Mouse (Mus musculus) regulatory T cell (primary cell): ENCODE measurements around the gene Brd3.

Experiments used
- in situ Hi-C: fragments of 300-600 bp; cut with MboI, MseI; formaldehyde crosslinking; loops from one replicate; pipeline ENCODE4 v1.15.1; 2025; ENCODE audit warnings: high pct_unique_total_duplicates

Gene Brd3

DNA sequence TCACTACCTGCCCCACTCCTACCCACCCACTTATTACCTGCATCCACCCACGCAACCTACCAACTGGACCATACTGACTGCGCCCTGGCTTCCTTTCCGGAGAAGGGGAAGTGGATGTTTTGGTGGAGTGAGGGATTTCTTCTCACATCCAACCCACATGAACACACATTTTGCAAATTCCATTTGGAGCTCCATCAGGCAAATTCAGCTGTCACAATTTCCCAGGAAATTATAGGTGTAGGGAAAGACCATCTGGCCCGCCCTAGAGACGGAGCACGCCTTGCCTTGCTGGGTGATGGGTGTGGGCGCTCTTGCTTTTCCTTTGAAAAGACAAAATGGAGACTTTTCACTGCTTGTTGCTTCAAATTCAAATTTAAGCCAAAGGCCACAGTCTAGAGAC is 76.8 kb downstream of the Brd3 start:
- in situ Hi-C loops = loop anchor here (5.0 kb wide), 1 partner anchor 143 kb away; no protein-coding TSS in a partner anchor

DNA sequence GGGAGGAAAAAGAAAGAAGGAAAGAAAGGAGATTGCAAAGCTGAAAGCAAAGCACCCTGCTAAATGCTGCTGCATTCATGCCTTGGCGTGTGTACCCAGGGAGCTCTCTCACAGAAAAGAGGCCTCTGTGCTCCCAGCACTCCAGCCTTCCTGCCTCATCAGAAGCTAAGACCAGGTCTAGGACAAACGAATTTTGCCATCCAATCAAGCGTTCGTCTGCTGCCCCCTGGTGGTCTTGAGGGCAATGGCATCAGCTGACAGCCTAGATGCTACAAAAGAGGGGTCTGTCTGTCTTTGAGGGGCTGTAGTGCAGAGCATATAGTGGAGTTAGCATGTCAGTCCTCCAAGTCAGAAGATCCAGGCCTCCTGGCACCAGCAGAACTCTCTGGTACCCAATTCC is 79.4 kb downstream of the Brd3 start:
- in situ Hi-C loops = no loop called here

- in situ Hi-C loops = no loop called here
Observed at GRCm38 (mm10) chr2:27426855-27427457, 80.5 kb downstream of the Brd3 start, which contains the start of gene Vav2. Vav2 (minus strand) TSS chr2:27427033.

- in situ Hi-C loops = no loop called here
Observed at GRCm38 (mm10) chr2:27426406-27426854, 81.0 kb downstream of the Brd3 start.

DNA sequence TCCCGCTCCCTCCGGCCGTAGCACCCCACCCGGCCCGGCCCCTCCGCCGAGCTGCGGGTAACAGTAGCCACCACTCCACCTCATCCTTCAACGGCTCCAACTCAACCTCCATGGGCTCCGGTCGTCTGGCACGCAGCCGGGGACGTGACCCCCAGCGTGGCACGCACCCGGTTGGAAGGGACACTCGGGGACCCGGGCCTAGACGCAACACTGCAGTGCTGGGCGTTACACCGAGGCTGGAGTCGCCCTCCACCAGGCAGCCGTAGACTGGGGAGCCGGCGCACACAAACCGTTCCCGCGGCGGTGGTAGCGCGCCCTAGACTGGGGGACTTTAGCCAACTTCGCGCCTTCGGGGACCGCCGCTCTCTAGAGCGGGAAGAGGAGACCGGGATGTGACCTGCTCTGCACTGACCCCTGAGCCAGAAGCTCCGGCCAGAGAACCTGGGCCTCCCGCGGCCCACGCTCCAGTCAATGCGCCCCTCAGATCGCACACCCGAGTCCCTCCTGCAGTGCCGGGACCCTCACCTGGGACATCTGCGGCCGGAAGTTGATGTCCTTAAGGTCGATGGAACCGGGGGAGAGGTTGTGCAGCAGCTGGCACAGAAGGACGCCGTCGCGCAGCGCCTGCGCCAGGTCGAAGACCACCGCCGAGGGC is 81.6 kb downstream of the Brd3 start:
- in situ Hi-C loops = no loop called here

- in situ Hi-C loops = no loop called here
Observed at GRCm38 (mm10) chr2:27425161-27425611, 82.3 kb downstream of the Brd3 start.

DNA sequence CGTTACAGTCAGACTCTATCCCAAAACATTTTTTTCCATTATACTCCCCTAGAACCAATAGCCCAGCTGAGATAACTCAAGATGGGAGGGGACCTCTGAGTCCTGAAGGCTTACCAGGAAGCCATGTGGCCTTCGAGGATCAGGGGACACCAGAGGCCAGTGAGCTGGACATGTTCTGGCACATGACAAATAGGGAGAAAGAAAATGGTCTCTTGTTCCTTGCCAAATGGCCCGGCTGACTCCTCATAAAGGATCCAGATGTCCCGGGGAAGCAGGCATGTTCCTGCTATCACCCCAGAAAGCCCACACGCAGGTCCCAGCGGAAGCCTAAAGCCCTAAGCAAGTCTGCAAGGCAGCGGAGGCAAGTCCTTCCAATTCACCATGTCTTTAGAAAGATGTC is 83.9 kb downstream of the Brd3 start:
- in situ Hi-C loops = no loop called here

DNA sequence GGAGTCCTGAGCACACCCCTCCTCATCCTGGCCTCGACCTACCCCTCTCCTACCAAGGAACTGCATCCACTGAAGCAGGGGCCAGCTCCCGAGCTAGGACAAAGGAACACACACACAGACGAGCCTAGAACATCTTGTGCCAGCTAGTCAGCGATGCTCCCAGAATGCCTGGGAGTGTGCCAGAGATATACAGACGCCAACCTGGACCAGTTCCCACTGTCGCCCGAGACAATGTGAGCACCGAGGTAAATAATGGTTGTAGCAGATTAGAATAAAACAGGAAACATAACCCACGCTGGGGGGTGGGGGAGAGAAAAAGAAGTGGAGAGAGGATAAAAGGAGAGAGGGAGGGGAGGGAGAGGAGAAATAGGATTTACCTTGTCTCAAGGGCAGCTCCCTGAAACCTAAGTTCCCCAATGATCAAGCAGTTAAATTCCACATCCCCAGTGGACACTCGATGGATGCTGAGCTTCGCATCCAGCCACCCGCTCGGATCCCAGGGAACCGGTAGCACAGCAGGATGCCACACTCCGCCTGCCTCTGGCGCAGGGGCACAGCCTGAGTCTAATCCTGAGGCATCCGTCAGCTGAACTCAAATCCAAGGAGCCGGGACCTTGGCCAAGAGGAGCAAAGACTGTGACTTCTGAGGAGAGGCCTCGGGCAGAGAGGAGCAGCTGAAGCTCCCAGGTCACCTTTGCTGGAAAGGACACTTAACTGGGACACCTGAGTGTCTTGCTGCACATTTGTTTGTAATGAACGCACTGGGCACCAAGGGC is 86.0 kb downstream of the Brd3 start:
- in situ Hi-C loops = no loop called here

- in situ Hi-C loops = loop anchor here (5.0 kb wide), 1 partner anchor 926 kb away; no protein-coding TSS in a partner anchor
Observed at GRCm38 (mm10) chr2:27418577-27419070, 88.8 kb downstream of the Brd3 start.

DNA sequence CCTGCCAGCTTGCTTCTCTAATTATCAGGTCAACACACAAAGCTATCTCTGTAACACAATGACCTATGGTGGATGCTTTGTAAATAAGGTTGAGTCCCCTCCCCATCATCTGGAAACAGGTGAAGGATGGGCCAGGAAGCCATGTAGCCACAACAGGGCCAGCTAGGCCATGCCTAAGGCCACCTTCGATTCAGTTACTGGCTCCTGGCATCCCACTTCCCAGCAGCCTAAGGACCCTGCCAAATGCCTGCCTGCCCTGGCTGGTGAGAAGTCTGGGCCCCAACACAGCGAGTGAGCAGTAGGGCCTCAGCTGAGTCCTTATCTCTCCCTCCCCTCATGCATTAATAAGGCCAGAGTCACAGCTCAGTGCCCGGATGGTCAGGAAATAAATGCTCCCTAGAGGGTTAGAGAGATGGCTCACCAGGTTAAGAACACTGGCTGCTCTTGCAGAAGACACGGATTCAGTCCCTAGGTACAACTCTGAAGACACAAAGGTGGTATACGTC is 89.8 kb downstream of the Brd3 start:
- in situ Hi-C loops = loop anchor here (5.0 kb wide), 1 partner anchor 925 kb away; no protein-coding TSS in a partner anchor

- in situ Hi-C loops = loop anchor here (5.0 kb wide), 1 partner anchor 924 kb away; no protein-coding TSS in a partner anchor
Observed at GRCm38 (mm10) chr2:27416425-27416824, 91.0 kb downstream of the Brd3 start.

DNA sequence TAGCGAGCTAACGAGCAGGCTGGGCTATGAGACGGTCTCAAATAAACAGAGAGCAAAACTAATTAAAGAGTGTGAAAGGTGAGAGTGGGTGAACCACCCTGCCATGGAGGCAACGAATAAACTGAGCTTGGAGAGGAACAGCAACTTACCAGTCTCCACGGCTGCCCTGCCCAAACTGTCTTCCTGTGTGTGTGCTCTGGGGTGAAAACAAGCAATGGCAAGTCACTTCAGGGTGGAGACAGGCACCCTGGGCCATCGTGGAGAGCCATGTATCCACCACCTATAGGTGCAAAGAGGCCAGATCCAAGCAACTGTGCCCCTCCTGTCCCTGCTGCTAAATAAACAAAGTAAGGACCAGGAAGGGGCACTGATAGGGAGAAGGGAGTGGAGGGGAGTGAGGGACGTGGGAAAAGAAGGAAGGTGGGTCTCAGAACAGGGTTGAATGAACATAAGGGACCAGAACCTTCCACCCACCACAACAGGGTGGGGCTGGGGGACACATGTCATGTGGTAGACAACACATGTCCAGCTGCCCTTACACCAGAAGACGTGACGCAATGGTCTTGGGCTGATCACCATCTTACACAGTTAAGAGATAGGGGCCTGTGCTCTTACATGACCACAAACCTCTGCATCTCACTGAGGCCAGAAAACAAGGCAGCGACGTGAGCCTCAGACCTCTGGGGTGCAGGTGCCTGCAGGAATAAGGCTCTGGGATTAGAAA is 92.2 kb downstream of the Brd3 start:
- in situ Hi-C loops = loop anchor here (5.0 kb wide), 1 partner anchor 923 kb away; no protein-coding TSS in a partner anchor

- in situ Hi-C loops = no loop called here
Observed at GRCm38 (mm10) chr2:27413936-27414657, 93.4 kb downstream of the Brd3 start.

DNA sequence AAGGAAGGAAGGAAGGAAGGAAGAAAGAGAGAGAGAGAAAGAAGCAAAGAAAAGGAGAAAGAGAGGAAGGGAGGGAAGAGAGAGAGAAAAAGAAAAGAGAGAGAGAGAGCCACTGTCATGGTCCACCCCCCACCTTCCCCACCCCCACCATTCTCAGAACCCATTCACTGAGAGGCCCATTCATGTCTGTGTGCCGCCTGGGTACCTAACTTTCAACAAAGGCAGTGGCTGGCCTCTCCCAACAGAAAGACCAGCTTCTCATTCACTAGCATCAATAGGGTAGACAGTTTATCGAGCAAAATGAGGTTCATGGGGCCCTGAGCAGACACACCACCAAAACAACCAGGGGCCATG is 93.9 kb downstream of the Brd3 start:
- in situ Hi-C loops = no loop called here

DNA sequence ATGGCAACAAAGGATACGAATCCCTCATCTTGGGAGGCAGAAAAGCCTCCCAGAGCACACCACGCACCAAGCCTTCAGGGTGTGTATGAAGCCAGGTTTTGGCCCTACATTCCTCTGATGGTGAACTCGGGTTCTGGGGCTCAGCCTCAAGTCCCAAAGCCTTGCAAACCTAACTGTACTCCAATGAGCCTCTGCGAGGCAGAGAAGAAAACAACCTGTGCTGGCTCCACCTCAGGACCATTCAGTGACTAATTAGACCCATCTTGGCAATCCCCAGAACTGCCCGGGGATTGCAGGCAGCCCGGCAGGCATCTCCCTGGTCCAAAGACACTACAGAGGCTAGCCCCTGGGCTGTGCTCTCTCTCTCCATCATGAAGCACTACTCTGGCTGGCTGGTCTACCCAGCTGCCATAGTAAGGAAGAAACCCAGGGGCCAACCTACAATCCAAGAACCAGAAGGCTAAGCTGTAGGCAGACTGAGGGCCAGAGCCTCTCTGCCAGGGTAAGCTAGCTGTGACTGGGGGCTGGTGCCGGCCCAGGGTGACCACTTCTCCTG is 95.1 kb downstream of the Brd3 start:
- in situ Hi-C loops = no loop called here

DNA sequence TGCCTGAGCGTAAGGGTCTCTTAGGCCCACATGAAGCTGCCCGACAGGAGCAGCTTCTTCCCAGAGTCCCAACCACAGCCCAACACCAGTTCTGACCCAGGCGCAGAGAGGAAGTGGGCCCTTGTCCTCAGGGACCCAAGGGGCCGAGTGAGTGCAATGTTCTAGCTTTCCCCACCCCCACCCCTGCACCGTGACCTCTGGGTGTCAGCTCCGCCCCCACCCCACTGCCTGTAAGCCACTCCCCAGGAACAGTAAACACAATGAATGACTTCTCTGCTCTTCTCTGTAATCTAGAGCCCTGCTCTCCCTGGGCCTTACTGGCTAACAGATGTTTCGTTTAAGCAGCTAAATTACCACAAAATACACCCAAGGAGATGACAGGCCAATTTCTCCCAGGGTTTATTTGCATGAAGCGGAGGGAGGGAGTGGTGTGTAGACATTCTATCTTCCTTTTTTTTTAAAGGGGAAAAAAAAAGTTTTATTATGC is 95.7 kb downstream of the Brd3 start:
- in situ Hi-C loops = no loop called here

DNA sequence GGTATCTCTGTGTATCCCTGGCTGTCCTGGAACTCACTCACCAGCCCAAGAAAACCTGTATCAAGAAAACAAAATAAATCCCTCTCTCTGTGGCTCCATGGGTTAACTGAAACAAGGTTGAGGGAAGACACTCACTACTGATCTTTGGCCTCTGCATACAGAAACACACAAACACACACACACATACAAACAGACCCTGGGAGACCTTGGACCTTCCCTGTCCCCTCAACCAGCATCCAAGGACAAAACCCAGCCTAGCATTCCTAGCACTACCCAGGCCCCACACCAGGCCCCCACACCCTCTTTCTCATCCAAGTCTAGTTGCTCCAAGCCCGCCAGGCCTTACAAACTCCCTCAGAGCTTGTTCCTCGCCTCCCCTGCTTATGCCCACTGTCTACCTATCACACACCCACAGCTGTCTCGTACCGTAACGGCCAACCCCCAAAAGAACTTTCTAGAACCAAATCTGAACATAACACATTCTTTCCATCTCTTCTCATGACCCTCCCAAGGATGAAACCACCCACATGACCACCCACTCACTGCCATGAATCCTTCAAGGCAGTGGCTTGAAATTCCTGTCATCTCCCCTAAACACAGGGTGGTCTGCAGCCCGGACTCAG is 96.8 kb downstream of the Brd3 start:
- in situ Hi-C loops = no loop called here

GRCm38 (mm10) chr2:27408194-27408593 is 99.3 kb downstream of the Brd3 start:
- in situ Hi-C loops = no loop called here

DNA sequence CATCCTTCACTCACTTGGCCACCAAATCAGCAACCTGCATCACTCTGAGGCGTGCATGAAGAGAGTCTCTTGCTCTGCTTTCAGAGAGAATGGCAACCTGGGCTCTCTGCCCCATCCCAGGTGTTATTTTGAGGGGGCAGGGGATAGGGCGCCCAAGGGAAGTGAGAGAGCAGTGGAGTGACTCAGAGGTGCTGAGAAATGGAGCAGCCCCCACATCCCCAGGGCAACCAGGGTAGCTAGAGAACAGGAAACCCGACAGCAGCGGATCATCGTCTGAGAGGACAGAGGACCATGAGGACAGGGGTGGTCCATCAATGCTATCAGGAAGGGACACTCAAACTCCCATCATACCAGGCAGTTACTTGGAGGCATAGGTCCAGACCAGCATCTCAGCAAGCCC is 100.5 kb downstream of the Brd3 start:
- in situ Hi-C loops = no loop called here
